Mouse (Mus musculus) heart, embryonic 15.5 days (tissue): ENCODE data around the gene Psen2. TPM values are rescaled to one million over a fixed set of nuclear protein-coding genes. Genes with fewer than 3 reads are reported as not detected.

Experiments
- ATAC-seq: fragments of 200-750 bp; cut with Nextera tagmentation; replicated peaks from 2 replicates; pipeline ENCODE4 v1.8.0; 2017; ENCODE audit warnings: low read depth, moderate TSS enrichment; ENCODE audit not compliant: insufficient number of reproducible peaks, insufficient read depth, low FRiP score
- H3K27ac ChIP-seq: fragments of 300-500 bp; sonication (generic); 2 replicates; pipeline ENCODE4 v1.5.1; 2015; ENCODE audit warnings: mild to moderate bottlenecking, inconsistent platforms
- H3K27me3 ChIP-seq: fragments of 300-500 bp; sonication (generic); 2 replicates; pipeline ENCODE4 v1.6.1; 2015; ENCODE audit warnings: inconsistent platforms
- H3K36me3 ChIP-seq: fragments of 300-500 bp; sonication (generic); 2 replicates; pipeline ENCODE4 v1.6.1; 2015; ENCODE audit warnings: mild to moderate bottlenecking, inconsistent platforms
- H3K4me1 ChIP-seq: fragments of 300-500 bp; sonication (generic); replicated peaks from 2 replicates; pipeline ENCODE4 v1.6.1; 2015; ENCODE audit warnings: inconsistent platforms
- H3K4me2 ChIP-seq: fragments of 300-500 bp; sonication (generic); 2 replicates; pipeline ENCODE4 v1.6.1; 2015; ENCODE audit warnings: inconsistent platforms, mild to moderate bottlenecking, moderate library complexity
- H3K4me3 ChIP-seq: fragments of 300-500 bp; sonication (generic); 2 replicates; pipeline ENCODE4 v1.5.1; 2015; ENCODE audit warnings: mild to moderate bottlenecking, inconsistent platforms
- H3K9ac ChIP-seq: fragments of 300-500 bp; sonication (generic); 2 replicates; pipeline ENCODE4 v1.6.1; 2015; ENCODE audit warnings: mild to moderate bottlenecking, inconsistent platforms
- H3K9me3 ChIP-seq: fragments of 300-500 bp; sonication (generic); replicated peaks from 2 replicates; pipeline ENCODE4 v1.6.1; 2016; ENCODE audit warnings: inconsistent platforms
- WGBS: fragments of 180-500 bp; shearing (Covaris S2); methylation state at CpG from one replicate; pipeline ENCODE4 v1.1.7; 2015; ENCODE audit warnings: mixed read lengths; 5-methylcytosine and 5-hydroxymethylcytosine counted together
- polyA plus RNA-seq: library from polyadenylated mRNA; unstranded; fragments of >200 nt; fragmentation: Nextera tagmentation; extraction: Ambion mirVana; gene quantifications from 2 replicates; pipeline ENCODE4 v1.2.1, GENCODE M21; 2015

Gene Psen2
- polyA plus RNA-seq, 1 experiment from 2014 or later = 14.9 TPM

GRCm38 (mm10) chr1:180245741-180246507 is 17.3 kb downstream of the Psen2 start:
- Histone ChIP-seq H3K27me3 (no peaks in the 10 kb centered on the region), H3K9me3 (no peaks in the 10 kb centered on the region), H3K36me3 (no peaks in the 10 kb centered on the region), H3K4me3 (no peak overlapping the region), H3K4me2 (no peak overlapping the region), H3K4me1 (peaks cover 37% of the 10 kb centered on the region), H3K27ac (no peak overlapping the region), H3K9ac (no peak overlapping the region)
- no peak for ATAC-seq
- WGBS = 59% methylated on average over 13 of the region's 13 CpGs

- Histone ChIP-seq H3K9me3 (no peaks in the 10 kb centered on the region), H3K27me3 (no peaks in the 10 kb centered on the region), H3K4me3 (no peak overlapping the region), H3K27ac (no peak overlapping the region), H3K4me2 (no peak overlapping the region), H3K9ac (no peak overlapping the region), H3K36me3 (no peaks in the 10 kb centered on the region), H3K4me1 (no peaks in the 10 kb centered on the region)
- ATAC-seq = no peak
- WGBS = 65% methylated on average over 3 of the region's 3 CpGs
Measured at GRCm38 (mm10) chr1:180231729-180232128, 31.5 kb downstream of the Psen2 start.

GRCm38 (mm10) chr1:180230580-180230979 is 32.7 kb downstream of the Psen2 start:
- ATAC-seq = no peak
- Histone ChIP-seq H3K4me3 (no peak overlapping the region), H3K4me1 (peaks cover 6% of the 10 kb centered on the region), H3K9me3 (no peaks in the 10 kb centered on the region), H3K27ac (no peak overlapping the region), H3K9ac (no peak overlapping the region), H3K4me2 (no peak overlapping the region), H3K36me3 (no peaks in the 10 kb centered on the region), H3K27me3 (no peaks in the 10 kb centered on the region)
- 20% methylated on average over 2 of the region's 2 CpGs for WGBS

- H3K9me3 ChIP-seq = no peaks in the 10 kb centered on the region
- no peaks in the 10 kb centered on the region for H3K27me3 ChIP-seq
- WGBS = 77% methylated on average over 7 of the region's 7 CpGs
Measured at GRCm38 (mm10) chr1:180229906-180230305, 33.3 kb downstream of the Psen2 start.

DNA sequence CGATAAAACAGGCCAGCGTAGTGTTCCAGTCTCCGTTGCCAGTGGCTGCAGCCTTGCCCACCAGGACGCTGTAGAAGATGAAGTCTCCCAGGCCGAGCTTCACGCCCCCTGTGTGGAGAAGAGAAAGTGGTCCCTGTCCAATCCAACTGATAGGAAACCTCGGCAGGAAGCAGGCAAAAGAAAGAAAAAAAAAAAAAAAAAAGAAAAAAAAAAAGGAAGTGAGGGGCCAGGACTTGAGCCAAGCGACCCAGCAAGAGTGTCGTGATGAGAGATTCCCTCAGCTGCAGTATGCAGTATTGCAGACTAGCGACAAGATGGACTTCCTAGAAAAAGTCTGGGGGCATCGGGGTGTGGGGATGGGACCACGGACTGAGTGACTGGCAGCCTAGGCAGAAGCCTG is 34.4 kb downstream of the Psen2 start:
- H3K27me3 ChIP-seq = no peaks in the 10 kb centered on the region
- H3K4me1 ChIP-seq = peaks cover 9% of the 10 kb centered on the region
- no peaks in the 10 kb centered on the region for H3K36me3 ChIP-seq
- ATAC-seq = no peak
- no peak overlapping the region for H3K27ac ChIP-seq
- WGBS = 73% methylated on average over 12 of the region's 12 CpGs
- H3K9ac ChIP-seq = no peak overlapping the region
- H3K4me3 ChIP-seq = no peak overlapping the region
- H3K9me3 ChIP-seq = no peaks in the 10 kb centered on the region
- H3K4me2 ChIP-seq = no peak overlapping the region

More at GRCm38 (mm10) chr1:180229906-180230305, 33.3 kb downstream of the Psen2 start:
- no peak for ATAC-seq
- Histone ChIP-seq H3K4me2 (no peak overlapping the region), H3K36me3 (no peaks in the 10 kb centered on the region), H3K4me1 (peaks cover 9% of the 10 kb centered on the region), H3K27ac (no peak overlapping the region), H3K9ac (no peak overlapping the region), H3K4me3 (no peak overlapping the region)

GRCm38 (mm10) chr1:180226766-180227165 is 36.5 kb downstream of the Psen2 start:
- H3K4me3 ChIP-seq = 0 out of 2 replicates have a peak overlapping the region, but pooled peaks have one; percentile 56
- no peaks in the 10 kb centered on the region for H3K9me3 ChIP-seq
- H3K4me1 ChIP-seq = peaks cover 9% of the 10 kb centered on the region
- ATAC-seq = no peak
- H3K4me2 ChIP-seq = peak overlapping the region; percentile 65
- H3K27me3 ChIP-seq = no peaks in the 10 kb centered on the region
- H3K9ac ChIP-seq = peak overlapping the region; percentile 42; the same call in 1 of the 2 replicates
- no peaks in the 10 kb centered on the region for H3K36me3 ChIP-seq
- 86% methylated on average over 3 of the region's 3 CpGs for WGBS
- H3K27ac ChIP-seq = peak overlapping the region; percentile 60

GRCm38 (mm10) chr1:180226221-180226713 is 37.0 kb downstream of the Psen2 start:
- WGBS = 6% methylated on average over 12 of the region's 12 CpGs
- ATAC-seq = peak; percentile 65

DNA sequence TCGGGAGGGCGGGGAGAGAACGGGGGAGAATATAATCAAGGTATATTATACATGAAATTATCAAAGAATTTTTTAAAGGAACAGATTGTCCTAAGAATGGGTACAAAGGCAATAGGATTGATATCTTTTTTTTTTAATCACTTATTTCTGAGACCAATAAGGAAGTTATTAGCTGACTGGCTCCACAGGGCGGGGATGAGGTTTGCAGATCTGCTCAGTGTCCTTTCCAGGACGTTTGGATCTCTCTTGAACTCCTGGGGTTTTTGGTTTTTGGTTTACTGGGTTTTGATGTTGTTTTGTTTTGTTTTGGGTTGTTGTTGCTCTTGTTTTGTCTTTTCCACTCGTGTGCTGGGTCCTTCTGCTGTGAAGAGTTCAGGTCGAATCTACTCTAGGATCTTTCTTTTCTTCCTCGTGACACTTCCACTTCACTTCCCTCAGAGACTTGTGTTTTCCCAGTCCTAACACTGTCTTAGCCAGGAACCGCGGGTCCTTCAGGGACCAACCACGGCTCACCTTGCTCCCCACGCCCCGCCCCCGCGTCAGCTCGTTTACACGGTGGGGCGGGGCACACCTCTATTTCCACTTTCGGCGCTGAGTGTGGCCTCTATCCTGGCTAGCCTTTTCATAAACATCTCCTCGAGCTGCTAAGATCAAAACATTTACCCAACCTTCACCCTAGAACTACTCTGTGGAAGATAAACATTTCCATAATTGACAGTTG is 37.6 kb downstream of the Psen2 start:
- Histone ChIP-seq H3K4me2 (peak overlapping the region; percentile 65), H3K9me3 (no peaks in the 10 kb centered on the region), H3K4me1 (peaks cover 9% of the 10 kb centered on the region), H3K36me3 (no peaks in the 10 kb centered on the region), H3K4me3 (peak overlapping the region; percentile 56), H3K27ac (peak overlapping the region; percentile 60), H3K9ac (peak overlapping the region; percentile 42), H3K27me3 (no peaks in the 10 kb centered on the region)
- WGBS = 14% methylated on average over 21 of the region's 21 CpGs
- ATAC-seq = peak; percentile 82; the same call in 1 of the 2 replicates

More at GRCm38 (mm10) chr1:180226221-180226713, 37.0 kb downstream of the Psen2 start:
- Histone ChIP-seq H3K4me1 (peaks cover 9% of the 10 kb centered on the region), H3K27me3 (no peaks in the 10 kb centered on the region), H3K27ac (peak overlapping the region; percentile 60), H3K36me3 (no peaks in the 10 kb centered on the region), H3K4me3 (peak overlapping the region; percentile 56), H3K9ac (peak overlapping the region; percentile 42), H3K9me3 (no peaks in the 10 kb centered on the region), H3K4me2 (peak overlapping the region; percentile 65)

GRCm38 (mm10) chr1:180222007-180222406 is 41.2 kb downstream of the Psen2 start:
- H3K9me3 ChIP-seq = no peaks in the 10 kb centered on the region
- no peaks in the 10 kb centered on the region for H3K27me3 ChIP-seq
- H3K4me1 ChIP-seq = peaks cover 9% of the 10 kb centered on the region
- ATAC-seq = no peak
- H3K4me3 ChIP-seq = no peak overlapping the region
- H3K36me3 ChIP-seq = no peaks in the 10 kb centered on the region
- no peak overlapping the region for H3K27ac ChIP-seq
- 90% methylated on average over 1 of the region's 1 CpGs for WGBS
- H3K4me2 ChIP-seq = no peak overlapping the region
- H3K9ac ChIP-seq = no peak overlapping the region

DNA sequence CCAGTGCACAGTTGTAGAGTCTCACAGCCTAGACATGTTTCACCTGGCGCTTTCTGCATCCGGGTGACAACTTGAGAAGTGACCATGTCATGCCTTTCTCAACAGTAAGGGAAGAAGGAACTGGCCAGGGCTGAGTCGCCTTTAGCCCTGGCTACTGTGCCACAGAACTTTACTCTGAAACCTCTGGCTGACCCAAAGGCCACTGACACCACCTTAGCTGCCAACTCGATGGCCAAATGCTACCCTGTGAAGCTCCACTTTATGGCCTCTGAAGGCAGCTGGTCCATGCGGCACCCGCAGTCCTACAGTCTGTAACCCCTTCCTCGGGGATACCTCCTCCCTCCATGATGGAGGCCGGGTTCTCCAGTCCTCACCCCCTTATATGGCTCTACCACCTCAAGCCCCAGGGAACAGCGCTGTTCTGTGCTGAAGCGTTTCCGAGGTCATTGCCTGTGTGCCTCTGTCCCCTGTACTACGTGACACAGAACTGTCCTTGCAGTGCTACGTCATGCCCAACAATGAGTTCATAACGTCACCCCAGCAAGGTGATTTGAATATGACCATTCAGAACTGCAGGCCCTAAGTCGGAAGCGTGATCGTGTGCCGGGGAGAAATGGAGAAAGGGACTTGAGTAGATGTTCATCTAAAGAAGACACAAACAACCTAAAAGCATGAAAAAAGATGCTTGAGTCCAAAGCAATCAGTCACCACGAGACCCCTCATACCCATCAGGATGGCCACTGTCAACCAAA is 42.3 kb downstream of the Psen2 start:
- no peak overlapping the region for H3K4me2 ChIP-seq
- no peaks in the 10 kb centered on the region for H3K36me3 ChIP-seq
- no peaks in the 10 kb centered on the region for H3K9me3 ChIP-seq
- ATAC-seq = no peak
- H3K4me1 ChIP-seq = 0 out of 2 replicates have a peak, but pooled peaks cover 3% of the 10 kb centered on the region
- no peak overlapping the region for H3K9ac ChIP-seq
- H3K27me3 ChIP-seq = no peaks in the 10 kb centered on the region
- WGBS = 83% methylated on average over 19 of the region's 19 CpGs
- no peak overlapping the region for H3K4me3 ChIP-seq
- no peak overlapping the region for H3K27ac ChIP-seq
